ENCODE assay signal across 11 mouse cellular contexts in genomic region chr4:86725175-86725574, GRCm38 (mm10). TPM values are rescaled to one million over a fixed set of nuclear protein-coding genes. Genes with fewer than 3 reads are reported as not detected.
DNase-seq lines count a peak whose midpoint lies in the region; ATAC-seq and TF ChIP-seq lines count a peak whose summit lies in the region.
"Had no signal": no experiment of that assay in that cellular context is flagged by ENCODE, and none has a peak within 500 bp of the region (broad histone marks: within the 10 kb centered on the region; RNA-seq: fewer than 3 reads in every experiment).

No protein-coding gene starts in this region.

- H3K27ac ChIP-seq in heart, embryonic 14.5 days (replicated peaks in 1 of 2; ENCODE audit: control insufficient read depth in 1 of 2, insufficient read depth in 1 of 2, low read depth in 2 of 2, low read length in 2 of 2), result 0 out of 4 replicates have a peak overlapping the region, but pooled peaks of 1 of the 2 experiments have one; percentile 16
- H3K27ac ChIP-seq in liver, embryonic 14.5 days, result no peak overlapping the region
- no peak overlapping the region for H3K27ac ChIP-seq in layer of hippocampus, adult 2 months

- ATAC-seq in heart, embryonic 14.5 days (ENCODE audit: insufficient number of reproducible peaks, insufficient read depth, low FRiP score, low read depth), result peak; percentile 35; the same call in 1 of the 2 replicates
- ATAC-seq in G1E (ENCODE audit: extremely low read depth, insufficient number of reproducible peaks, low FRiP score, poor library complexity, severe bottlenecking), result peak; percentile 84
- peak; percentile 60; the same call in 1 of the 2 replicates for ATAC-seq in liver, embryonic 14.5 days (ENCODE audit: insufficient read depth)
- ATAC-seq: CD4-positive, CD25-positive, alpha-beta regulatory T cell, adult 4 months had no signal

- 7% methylated on average over 4 of the region's 4 CpGs for WGBS in heart, embryonic 14.5 days
- WGBS in liver, embryonic 14.5 days (ENCODE audit: insufficient replicate concordance), result 15% methylated on average over 4 of the region's 4 CpGs

- no peak for DNase-seq in heart, postnatal 14 days
- DNase-seq in G1E (ENCODE audit: low spot score), result peak; percentile 23
- peak; percentile 33 for DNase-seq in c-Kit-positive CD71-positive TER-119-positive erythroid progenitor cells, embryonic 14.5 days (ENCODE audit: low spot score)
- peak in 1 of 3 experiments; percentile 14 for DNase-seq in liver, embryonic 14.5 days (ENCODE audit: low read depth in 3 of 3, low spot score in 3 of 3)
- no peak for DNase-seq in layer of hippocampus, adult 2 months (ENCODE audit: low spot score in 2 of 2)
- no peak for DNase-seq in layer of hippocampus, adult 9-10 months (ENCODE audit: low spot score)
- DNase-seq in layer of hippocampus, adult 18-20 months (ENCODE audit: low spot score in 2 of 2), result no peak
- DNase-seq: kidney, adult 8-10 months; midbrain, embryonic 14.5 days had no signal

- intact Hi-C loops in heart, postnatal 14 days (cut with DNase I), result no loop called here

- H3K9me3 ChIP-seq in heart, embryonic 14.5 days (ENCODE audit: control insufficient read depth, low read length), result no peaks in the 10 kb centered on the region
- H3K9me3 ChIP-seq in G1E (replicated peaks), result no peaks in the 10 kb centered on the region
- no peaks in the 10 kb centered on the region for H3K9me3 ChIP-seq in liver, embryonic 14.5 days (ENCODE audit: control insufficient read depth, low read length)

- no peaks in the 10 kb centered on the region for H3K27me3 ChIP-seq in heart, embryonic 14.5 days (ENCODE audit: control insufficient read depth, insufficient read depth, low read length)
- H3K27me3 ChIP-seq in G1E (ENCODE audit: insufficient read depth, low read length), result peaks cover 9% of the 10 kb centered on the region; the same call in 1 of the 2 replicates
- H3K27me3 ChIP-seq in liver, embryonic 14.5 days (ENCODE audit: control insufficient read depth, insufficient read depth, low read length), result no peaks in the 10 kb centered on the region

- H3K9ac ChIP-seq in heart, embryonic 14.5 days (ENCODE audit: low read length), result no peak overlapping the region
- H3K9ac ChIP-seq in liver, embryonic 14.5 days (replicated peaks), result no peak overlapping the region

- TF ChIP-seq EP300 in liver, embryonic 14.5 days (IDR thresholded peaks at IDR 0.05; ENCODE audit: low read depth), result peak; percentile 25; the same call in 1 of the 2 replicates

- no peaks in the 10 kb centered on the region for H3K36me3 ChIP-seq in heart, embryonic 14.5 days (ENCODE audit: control insufficient read depth, insufficient read depth, low read length)
- H3K36me3 ChIP-seq in G1E (replicated peaks), result no peaks in the 10 kb centered on the region
- no peaks in the 10 kb centered on the region for H3K36me3 ChIP-seq in liver, embryonic 14.5 days (replicated peaks; ENCODE audit: control insufficient read depth, insufficient read depth, low read depth)

- peak overlapping the region; percentile 30; the same call in 1 of the 2 replicates for H3K4me2 ChIP-seq in heart, embryonic 14.5 days (ENCODE audit: low read length)
- peak overlapping the region; percentile 2; the same call in 1 of the 2 replicates for H3K4me2 ChIP-seq in liver, embryonic 14.5 days (ENCODE audit: low read depth)

- H3K4me1 ChIP-seq in heart, embryonic 14.5 days (ENCODE audit: control insufficient read depth in 2 of 2, insufficient read depth in 2 of 2, low read length in 2 of 2), result peaks cover 2 to 11% of the 10 kb centered on the region in 2 experiments
- H3K4me1 ChIP-seq in G1E (ENCODE audit: insufficient read depth, low read depth, low read length), result peaks cover 11% of the 10 kb centered on the region; the same call in 1 of the 2 replicates
- H3K4me1 ChIP-seq in liver, embryonic 14.5 days (replicated peaks; ENCODE audit: control insufficient read depth in 2 of 2, insufficient read depth in 2 of 2, low read length in 1 of 2), result peaks cover 8 to 14% of the 10 kb centered on the region in 2 experiments

- no peak for TF ChIP-seq CTCF in G1E (IDR thresholded peaks at IDR 0.05; ENCODE audit: low read depth, low read length)
- TF ChIP-seq CTCF in liver, embryonic 14.5 days (IDR thresholded peaks at IDR 0.05; ENCODE audit: low read depth), result no peak
- no peak for TF ChIP-seq CTCF in layer of hippocampus, adult 2 months (conservative IDR thresholded peaks at IDR 0.05)

- H3K4me3 ChIP-seq in heart, embryonic 14.5 days (ENCODE audit: control insufficient read depth in 1 of 2, insufficient read depth in 1 of 2, low read depth in 1 of 2, low read length in 2 of 2), result no peak overlapping the region
- H3K4me3 ChIP-seq in G1E (ENCODE audit: low read depth, low read length), result no peak overlapping the region
- H3K4me3 ChIP-seq in liver, embryonic 14.5 days (ENCODE audit: insufficient read depth in 1 of 2, low read depth in 2 of 2, low read length in 2 of 2), result no peak overlapping the region
- H3K4me3 ChIP-seq in layer of hippocampus, adult 2 months, result no peak overlapping the region

RNA-seq across cellular contexts. Expression of gene Dennd4c, which starts 23.2 kb away (rescaled TPM):
- 7.4 and 9.1 TPM in 2 replicates for polyA plus RNA-seq in heart, embryonic 14.5 days (2014; fragmentation: Nextera tagmentation; extraction: Ambion mirVana)
- 10 to 100 TPM; 29.4 to 40.9 TPM for total RNA-seq in heart, postnatal 14 days (2021)
- total RNA-seq in G1E (2014; fragmentation: Nextera tagmentation) (33.3 and 53.3 TPM in 2 replicates), G1E (2017) (26.6 and 30.3 TPM in 2 replicates)
- 3.2 and 3.4 TPM in 2 replicates for polyA plus RNA-seq in G1E (2012)
- polyA plus RNA-seq in liver, embryonic 14.5 days (2012; rRNA removed), result 2.0 and 2.7 TPM in 2 replicates
- polyA plus RNA-seq in liver, embryonic 14.5 days (2014; fragmentation: Nextera tagmentation; extraction: Ambion mirVana), result 2.1 and 2.4 TPM in 2 replicates
- 10 to 100 TPM in 1 of 2 experiments, 1 to 10 TPM in 1; 9.5 to 10.6 TPM for total RNA-seq in layer of hippocampus, adult 2 months (2021)
- total RNA-seq in layer of hippocampus, adult 18-20 months (2021), result 10 to 100 TPM in 1 of 2 experiments, 1 to 10 TPM in 1; 10.0 to 10.5 TPM

RNA-seq across cellular contexts. Expression of gene Plin2, which starts 55.3 kb away (rescaled TPM):
- polyA plus RNA-seq in heart, embryonic 14.5 days (2014; fragmentation: Nextera tagmentation; extraction: Ambion mirVana), result 68.0 and 70.2 TPM in 2 replicates
- 100 to 1,000 TPM; 112 to 113 TPM for total RNA-seq in heart, postnatal 14 days (2021)
- total RNA-seq in G1E (2014; fragmentation: Nextera tagmentation) (176 and 184 TPM in 2 replicates), G1E (2017) (447 and 476 TPM in 2 replicates)
- 15.7 and 21.9 TPM in 2 replicates for polyA plus RNA-seq in G1E (2012)
- 89.7 and 108 TPM in 2 replicates for polyA plus RNA-seq in liver, embryonic 14.5 days (2012; rRNA removed)
- polyA plus RNA-seq in liver, embryonic 14.5 days (2014; fragmentation: Nextera tagmentation; extraction: Ambion mirVana), result 159 and 166 TPM in 2 replicates
- total RNA-seq in layer of hippocampus, adult 2 months (2021), result 10 to 100 TPM; 10.8 to 13.6 TPM
- 10 to 100 TPM; 16.3 to 16.4 TPM for total RNA-seq in layer of hippocampus, adult 18-20 months (2021)

Comparison
In these comparisons a context has a peak if more than half of its experiments do, and no peak if none do; other contexts are left out.
1. DNase-seq: peak in G1E (single experiment) and c-Kit-positive CD71-positive TER-119-positive erythroid progenitor cells, embryonic 14.5 days (single experiment); none in heart, postnatal 14 days (0 of 2), layer of hippocampus, adult 2 months (0 of 2), layer of hippocampus, adult 9-10 months (single experiment) and layer of hippocampus, adult 18-20 months (0 of 2).
2. RNA of gene Plin2, which starts 55.3 kb away (total RNA-seq): 176 to 476 TPM in G1E and 112 to 113 TPM in heart, postnatal 14 days; 16.3 to 16.4 TPM in layer of hippocampus, adult 18-20 months and 10.8 to 13.6 TPM in layer of hippocampus, adult 2 months; every median in the first group is over 4 times any median in the second.
3. Peak in every context shown above with its lines, with median percentiles within 50 percentile points of each other: ATAC-seq.